Mouse (Mus musculus) ES-E14 (cell line): Measurements from ENCODE around the gene Homer3. TPM values are rescaled to one million over a fixed set of nuclear protein-coding genes. Genes with fewer than 3 reads are reported as not detected.

Experiments
- DNase-seq: peaks from one replicate; pipeline ENCODE4 v3.0.0-alpha.2; 2013; ENCODE audit warnings: low read depth, low spot score
- H3K27ac ChIP-seq: 2 replicates; pipeline ENCODE4 v1.5.1; 2012; ENCODE audit warnings: low read depth, mild to moderate bottlenecking, low read length, moderate library complexity, mixed read lengths; ENCODE audit not compliant: poor library complexity, insufficient read depth, severe bottlenecking
- H3K36me3 ChIP-seq: 2 replicates; pipeline ENCODE4 v1.6.1; 2012; ENCODE audit warnings: mild to moderate bottlenecking, low read length, moderate library complexity, mixed read lengths; ENCODE audit not compliant: control insufficient read depth, poor library complexity, insufficient read depth, severe bottlenecking
- H3K4me1 ChIP-seq, 2 experiments: fragments of 150-350 bp in 1 of 2; sonication (generic) in 1 of 2; 2 replicates each; pipeline ENCODE4 v1.6.1; 2012; ENCODE audit warnings: low read length in 2 of 2, mild to moderate bottlenecking in 1 of 2, mixed read lengths in 1 of 2; ENCODE audit not compliant: control insufficient read depth in 2 of 2, insufficient read depth in 2 of 2, poor library complexity in 1 of 2
- H3K4me3 ChIP-seq, 2 experiments: fragments of 150-350 bp in 1 of 2; sonication (generic) in 1 of 2; 2 replicates each; pipeline ENCODE4 v1.5.1; 2012; ENCODE audit warnings: low read length in 2 of 2, low read depth in 1 of 2, mild to moderate bottlenecking in 1 of 2, mixed read lengths in 1 of 2; ENCODE audit not compliant: insufficient read depth in 1 of 2, poor library complexity in 1 of 2, severe bottlenecking in 1 of 2
- H3K9ac ChIP-seq: 2 replicates; pipeline ENCODE4 v1.6.1; 2012; ENCODE audit warnings: low read depth, mild to moderate bottlenecking, low read length, mixed read lengths; ENCODE audit not compliant: poor library complexity, insufficient read depth, severe bottlenecking
- H3K9me3 ChIP-seq: fragments of 150-350 bp; sonication (generic); 2 replicates; pipeline ENCODE4 v1.6.1; 2012; ENCODE audit warnings: low read depth, mild to moderate bottlenecking, low read length; ENCODE audit not compliant: control insufficient read depth, insufficient read depth
- CHD2 ChIP-seq: IDR thresholded peaks from 2 replicates; pipeline ENCODE4 v1.6.1; 2014; ENCODE audit warnings: mild to moderate bottlenecking, low read depth, low read length, inconsistent platforms
- HCFC1 ChIP-seq: IDR thresholded peaks from 2 replicates; pipeline ENCODE4 v1.6.1; 2012; ENCODE audit warnings: low read length, inconsistent platforms, borderline replicate concordance; ENCODE audit not compliant: insufficient read depth
- MAFK ChIP-seq: IDR thresholded peaks from 2 replicates; pipeline ENCODE4 v1.6.1; 2014; ENCODE audit warnings: mild to moderate bottlenecking, low read depth, low read length, inconsistent platforms; ENCODE audit not compliant: insufficient read depth
- ZC3H11A ChIP-seq: IDR thresholded peaks from 2 replicates; pipeline ENCODE4 v1.6.1; 2012; ENCODE audit warnings: low read depth, mild to moderate bottlenecking, inconsistent platforms, low read length, borderline replicate concordance
- ZNF384 ChIP-seq: IDR thresholded peaks from 2 replicates; pipeline ENCODE4 v1.6.1; 2012; ENCODE audit warnings: low read depth, low read length, inconsistent platforms
- in situ Hi-C, 2 experiments: fragments of 600-800 bp; cut with MboI; formaldehyde crosslinking; loops; one replicate each; pipeline ENCODE4 v1.15.1; 2025; ENCODE audit warnings: low sequenced_read_pairs in 2 of 2, inconsistent platforms in 1 of 2; ENCODE audit not compliant: unreplicated experiment in 2 of 2
- total RNA-seq: library from RNA; depleted of rRNA; stranded (reverse); fragments of 300-350 nt; gene quantifications from 2 replicates; pipeline ENCODE4 v1.2.3, GENCODE M21; 2012; rRNA removed

Homer3 gene
- total RNA-seq, 1 experiment, result 34.4 TPM

DNA sequence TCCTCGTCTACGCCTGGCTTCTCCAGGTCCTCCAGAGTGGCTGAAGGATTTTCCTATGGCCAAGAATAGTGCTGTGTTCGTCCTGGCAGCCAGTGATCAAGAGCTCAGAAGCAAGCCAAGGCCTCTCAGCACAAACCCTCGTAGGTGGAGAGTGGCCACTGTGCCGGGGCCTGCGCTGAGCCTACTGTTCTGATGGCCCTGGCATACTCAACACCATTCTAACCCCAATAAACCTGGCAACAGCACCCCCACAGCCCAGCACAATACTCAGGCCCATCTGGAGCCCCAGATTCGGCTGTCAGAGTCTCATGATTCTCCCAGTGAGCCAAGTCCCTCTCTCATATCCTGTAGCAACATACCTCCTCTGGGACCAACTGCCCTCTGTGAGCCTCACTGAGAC, 58.0 kb downstream of the Homer3 start:
- no peak for DNase-seq

DNA sequence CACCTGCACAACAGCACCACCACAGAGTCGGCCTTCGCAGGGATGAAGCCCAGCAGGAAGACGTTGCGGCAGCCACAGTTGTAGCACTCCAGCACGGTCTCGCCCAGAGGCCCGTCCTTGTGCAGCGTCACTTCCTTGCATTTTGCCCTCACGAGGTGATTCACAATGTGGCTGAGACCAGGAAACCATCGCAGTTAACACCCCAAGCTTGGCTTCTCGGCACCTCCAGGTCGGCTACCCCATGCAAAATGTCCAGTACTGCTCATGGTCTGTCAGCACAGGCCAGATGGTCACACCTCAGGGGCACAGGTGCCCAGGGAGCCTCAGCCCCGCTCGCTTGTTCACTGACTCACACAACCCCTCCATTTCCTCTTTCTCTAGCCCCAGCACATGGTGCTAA, 59.4 kb downstream of the Homer3 start:
- TF ChIP-seq ZNF384 (no peak), ZC3H11A (no peak), CHD2 (no peak), MAFK (no peak), HCFC1 (no peak)
- Histone ChIP-seq H3K36me3 (peaks cover 78% of the 10 kb centered on the region), H3K4me1 (peaks cover 0 to 5% of the 10 kb centered on the region in 2 experiments; a peak in 1 of 4 replicates), H3K4me3 (no peak overlapping the region), H3K9me3 (no peaks in the 10 kb centered on the region), H3K27ac (no peak overlapping the region; the same call in 1 of the 2 replicates), H3K9ac (no peak overlapping the region)
- in situ Hi-C loops, result no loop called here
- DNase-seq, result no peak

More for the DNA sequence above, 58.0 kb downstream of the Homer3 start:
- 0 out of 4 replicates have a peak, but pooled peaks cover 0 to 2% of the 10 kb centered on the region in 2 experiments for H3K4me1 ChIP-seq
- no peaks in the 10 kb centered on the region for H3K9me3 ChIP-seq
- no peak for TF ChIP-seq CHD2
- TF ChIP-seq HCFC1, result no peak
- no peak for TF ChIP-seq ZNF384
- TF ChIP-seq MAFK, result no peak
- TF ChIP-seq ZC3H11A, result no peak
- H3K36me3 ChIP-seq, result peaks cover 84% of the 10 kb centered on the region
- no peak overlapping the region for H3K4me3 ChIP-seq
- no peak overlapping the region for H3K9ac ChIP-seq
- in situ Hi-C loops, result no loop called here
- no peak overlapping the region for H3K27ac ChIP-seq

DNA sequence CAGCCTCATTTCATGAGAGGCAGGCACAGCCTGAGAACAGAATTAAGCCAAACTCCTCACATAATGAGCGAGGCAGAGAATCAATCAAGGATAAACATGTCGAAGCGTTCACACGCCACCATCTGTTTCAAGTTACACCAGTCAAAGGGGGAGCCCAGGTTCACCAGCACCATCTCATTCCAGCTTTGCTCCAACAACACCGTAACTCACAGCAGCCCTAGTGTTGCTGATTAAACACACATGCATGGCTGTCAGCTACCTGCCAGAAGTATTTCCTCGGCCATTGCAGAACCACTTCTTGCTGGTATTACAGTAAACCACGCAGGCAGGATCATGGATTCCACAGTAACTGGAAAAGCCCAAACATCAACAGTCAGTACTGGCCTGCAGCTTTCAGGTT, 60.4 kb downstream of the Homer3 start:
- no peak for DNase-seq
- in situ Hi-C loops, result no loop called here

DNA sequence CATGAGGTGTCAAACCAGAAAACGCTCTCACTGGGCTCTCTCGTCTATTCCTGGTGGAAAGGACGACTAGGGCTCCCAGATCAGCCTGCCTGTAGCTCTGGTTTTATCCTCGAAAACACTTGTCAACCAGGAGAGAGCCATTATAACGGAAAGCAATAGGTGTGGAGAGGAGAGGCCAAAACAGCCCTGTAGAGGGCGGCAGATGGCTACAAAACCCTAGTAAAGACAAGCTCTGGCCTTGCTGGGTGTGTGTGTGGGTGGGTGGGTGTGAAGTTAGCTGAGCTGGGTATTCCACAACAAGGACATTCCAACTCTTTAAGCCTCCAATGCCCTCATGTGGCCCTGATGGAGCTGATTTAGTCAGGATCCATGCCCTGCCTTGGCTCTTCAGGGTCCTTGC, 61.1 kb downstream of the Homer3 start:
- DNase-seq, result no peak
- TF ChIP-seq ZC3H11A (no peak), HCFC1 (no peak), CHD2 (no peak), MAFK (no peak), ZNF384 (0 out of 2 replicates have a peak, but pooled peaks have one; percentile 38)
- peaks cover 0 to 13% of the 10 kb centered on the region in 2 experiments; a peak in 2 of 4 replicates for H3K4me1 ChIP-seq
- no peak overlapping the region for H3K27ac ChIP-seq
- in situ Hi-C loops, result no loop called here
- H3K9me3 ChIP-seq, result no peaks in the 10 kb centered on the region
- H3K36me3 ChIP-seq, result peaks cover 69% of the 10 kb centered on the region
- no peak overlapping the region for H3K9ac ChIP-seq
- H3K4me3 ChIP-seq, result no peak overlapping the region

More for the DNA sequence above, 60.4 kb downstream of the Homer3 start:
- TF ChIP-seq ZNF384, result no peak
- TF ChIP-seq ZC3H11A, result no peak
- no peak for TF ChIP-seq HCFC1
- TF ChIP-seq CHD2, result no peak
- TF ChIP-seq MAFK, result no peak
- H3K27ac ChIP-seq, result no peak overlapping the region
- no peak overlapping the region for H3K4me3 ChIP-seq
- H3K36me3 ChIP-seq, result peaks cover 72% of the 10 kb centered on the region
- H3K9me3 ChIP-seq, result no peaks in the 10 kb centered on the region
- H3K4me1 ChIP-seq, result peaks cover 0 to 9% of the 10 kb centered on the region in 2 experiments; a peak in 1 of 4 replicates
- no peak overlapping the region for H3K9ac ChIP-seq

Other genes starting within 250 kb of the Homer3 start
- gene Mau2, start 240.1 kb upstream of the Homer3 start, total RNA-seq, result 82.4 and 124 TPM in 2 replicates
- 38.5 and 38.8 TPM in 2 replicates for gene Sugp1, start 240.0 kb upstream of the Homer3 start, total RNA-seq
- gene Tm6sf2, start 209.9 kb upstream of the Homer3 start, total RNA-seq, result 2.0 and 2.5 TPM in 2 replicates
- 2.2 and 4.8 TPM in 2 replicates for gene Hapln4, start 199.4 kb upstream of the Homer3 start, total RNA-seq
- gene Ncan, start 162.0 kb upstream of the Homer3 start, total RNA-seq, result 4.3 and 9.2 TPM in 2 replicates
- 9.6 and 10.4 TPM in 2 replicates for gene Nr2c2ap, start 151.5 kb upstream of the Homer3 start, total RNA-seq
- 10.4 and 11.2 TPM in 2 replicates for gene Rfxank, start 143.7 kb upstream of the Homer3 start, total RNA-seq
- 30.0 and 31.2 TPM in 2 replicates for gene Borcs8, start 143.3 kb upstream of the Homer3 start, total RNA-seq
- 3.6 and 5.4 TPM in 2 replicates for gene Mef2b, start 143.1 kb upstream of the Homer3 start, total RNA-seq
- gene Tmem161a, start 110.5 kb upstream of the Homer3 start, total RNA-seq, result 73.9 and 116 TPM in 2 replicates
- gene Slc25a42, start 70.5 kb upstream of the Homer3 start, total RNA-seq, result 5.8 and 7.5 TPM in 2 replicates
- 45.5 and 57.6 TPM in 2 replicates for gene Sugp2, start 48.6 kb upstream of the Homer3 start, total RNA-seq
- gene Armc6, start 48.4 kb upstream of the Homer3 start, total RNA-seq, result 58.9 and 61.8 TPM in 2 replicates
- 71.0 and 73.3 TPM in 2 replicates for gene Ddx49, start 19.7 kb downstream of the Homer3 start, total RNA-seq
- 101 and 112 TPM in 2 replicates for gene Cope, start 19.7 kb downstream of the Homer3 start, total RNA-seq
- gene Cers1, start 32.9 kb downstream of the Homer3 start, total RNA-seq, result 1.9 and 4.7 TPM in 2 replicates
- gene Gdf1, start 47.0 kb downstream of the Homer3 start, total RNA-seq, result 7.5 and 24.5 TPM in 2 replicates
- gene Upf1, start 70.5 kb downstream of the Homer3 start, total RNA-seq, result 54.7 and 57.6 TPM in 2 replicates
- 1.2 and 1.4 TPM in 2 replicates for gene Comp, start 90.7 kb downstream of the Homer3 start, total RNA-seq
- gene Crtc1, start 156.8 kb downstream of the Homer3 start, total RNA-seq, result 3.3 and 4.9 TPM in 2 replicates
- 21.4 and 22.8 TPM in 2 replicates for gene Klhl26, start 194.1 kb downstream of the Homer3 start, total RNA-seq
- 5.3 and 8.0 TPM in 2 replicates for gene Tmem59l, start 204.5 kb downstream of the Homer3 start, total RNA-seq
- gene Crlf1, start 210.3 kb downstream of the Homer3 start, total RNA-seq, result 17.0 and 29.3 TPM in 2 replicates
- 125 and 130 TPM in 2 replicates for gene Rex1bd, start 223.9 kb downstream of the Homer3 start, total RNA-seq
- 3,214 and 4,257 TPM in 2 replicates for gene Uba52, start 228.0 kb downstream of the Homer3 start, total RNA-seq
- 252 and 256 TPM in 2 replicates for gene Fkbp8, start 244.9 kb downstream of the Homer3 start, total RNA-seq
- gene Kxd1, start 245.1 kb downstream of the Homer3 start, total RNA-seq, result 27.9 and 35.3 TPM in 2 replicates